Mouse (Mus musculus): ENCODE results near the gene Riok1. TPM values are rescaled to one million over a fixed set of nuclear protein-coding genes. Genes with fewer than 3 reads are reported as not detected.
A peak's percentile ranks its signal among the peaks of the same experiment; 100 is the strongest.

Gene Riok1
- polyA plus RNA-seq, 1 experiment from 2014 or later, result 33.2 TPM

- Histone ChIP-seq H3K36me3 (ENCODE audit: control insufficient read depth, insufficient read depth, low read length) (0 out of 2 replicates have a peak, but pooled peaks cover 6% of the 10 kb centered on the region), H3K9me3 (replicated peaks; ENCODE audit: control insufficient read depth, low read length) (no peaks in the 10 kb centered on the region), H3K4me1 (ENCODE audit: control insufficient read depth, insufficient read depth, low read length) (peaks cover 8% of the 10 kb centered on the region; the same call in 1 of the 2 replicates), H3K4me3 (ENCODE audit: low read depth, low read length) (peak within 1 kb of the TSS; percentile 84), H3K27ac (ENCODE audit: low read depth, low read length) (peak within 1 kb of the TSS; percentile 74), H3K4me2 (peak within 1 kb of the TSS; percentile 64), H3K9ac (ENCODE audit: low read depth, low read length) (peak within 1 kb of the TSS; percentile 84), H3K27me3 (ENCODE audit: control insufficient read depth, insufficient read depth, low read length) (no peaks in the 10 kb centered on the region)
- ATAC-seq (replicated peaks; ENCODE audit: insufficient number of reproducible peaks, low FRiP score, low TSS enrichment), result peak; percentile 84
- 1% methylated on average over 47 of the region's 47 CpGs for WGBS (ENCODE audit: insufficient replicate concordance)
Measured at GRCm38 (mm10) chr13:38037044-38037687, 371 bp downstream of the Riok1 start, which contains the start of gene Cage1. Cage1 (minus strand) TSS chr13:38037069.

- no peak for ATAC-seq (replicated peaks; ENCODE audit: insufficient number of reproducible peaks, low FRiP score, low TSS enrichment)
- Histone ChIP-seq H3K36me3 (ENCODE audit: control insufficient read depth, insufficient read depth, low read length) (peaks cover 6% of the 10 kb centered on the region; the same call in 1 of the 2 replicates), H3K27ac (ENCODE audit: low read depth, low read length) (no peak overlapping the region), H3K4me2 (peak overlapping the region; percentile 64), H3K4me1 (ENCODE audit: control insufficient read depth, insufficient read depth, low read length) (peaks cover 8% of the 10 kb centered on the region; the same call in 1 of the 2 replicates), H3K4me3 (ENCODE audit: low read depth, low read length) (peak overlapping the region; percentile 84), H3K9me3 (replicated peaks; ENCODE audit: control insufficient read depth, low read length) (no peaks in the 10 kb centered on the region), H3K27me3 (ENCODE audit: control insufficient read depth, insufficient read depth, low read length) (no peaks in the 10 kb centered on the region), H3K9ac (ENCODE audit: low read depth, low read length) (peak overlapping the region; percentile 84)
- WGBS (ENCODE audit: insufficient replicate concordance), result 46% methylated on average over 12 of the region's 12 CpGs
Measured at GRCm38 (mm10) chr13:38037811-38038210, 1.0 kb downstream of the Riok1 start.

- ATAC-seq (replicated peaks; ENCODE audit: insufficient number of reproducible peaks, low FRiP score, low TSS enrichment), result no peak
- Histone ChIP-seq H3K27me3 (ENCODE audit: control insufficient read depth, insufficient read depth, low read length) (no peaks in the 10 kb centered on the region), H3K4me1 (ENCODE audit: control insufficient read depth, insufficient read depth, low read length) (no peaks in the 10 kb centered on the region), H3K27ac (ENCODE audit: low read depth, low read length) (no peak overlapping the region), H3K4me3 (ENCODE audit: low read depth, low read length) (no peak overlapping the region), H3K36me3 (ENCODE audit: control insufficient read depth, insufficient read depth, low read length) (peaks cover 32% of the 10 kb centered on the region), H3K4me2 (no peak overlapping the region), H3K9me3 (replicated peaks; ENCODE audit: control insufficient read depth, low read length) (no peaks in the 10 kb centered on the region), H3K9ac (ENCODE audit: low read depth, low read length) (no peak overlapping the region)
- 36% methylated on average over 3 of the region's 3 CpGs for WGBS (ENCODE audit: insufficient replicate concordance)
Measured at GRCm38 (mm10) chr13:38049888-38050287, 13.1 kb downstream of the Riok1 start.

DNA sequence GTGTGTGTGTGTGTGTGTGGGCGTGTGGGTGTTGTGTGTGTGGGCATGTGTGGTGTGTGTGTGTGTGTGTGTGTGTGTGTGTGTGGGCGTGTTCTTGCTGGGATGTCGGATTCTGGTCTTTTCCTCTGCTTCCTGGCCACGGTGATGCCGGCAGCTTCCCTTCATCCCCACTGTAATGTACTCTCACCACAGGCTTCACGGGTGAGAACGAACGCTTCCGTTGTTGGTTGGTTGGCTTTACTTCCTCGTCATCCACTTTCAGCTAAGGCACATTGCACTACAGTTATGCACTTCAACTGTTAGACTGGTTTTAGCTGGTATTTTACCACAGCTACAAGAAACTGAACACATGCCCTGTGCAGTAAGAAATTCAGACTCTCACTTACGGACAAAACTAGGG is 25.9 kb downstream of the Riok1 start:
- Histone ChIP-seq H3K27me3 (ENCODE audit: control insufficient read depth, insufficient read depth, low read length) (no peaks in the 10 kb centered on the region), H3K4me3 (ENCODE audit: low read depth, low read length) (no peak overlapping the region), H3K4me1 (ENCODE audit: control insufficient read depth, insufficient read depth, low read length) (no peaks in the 10 kb centered on the region), H3K9me3 (replicated peaks; ENCODE audit: control insufficient read depth, low read length) (no peaks in the 10 kb centered on the region), H3K9ac (ENCODE audit: low read depth, low read length) (no peak overlapping the region), H3K4me2 (no peak overlapping the region), H3K36me3 (ENCODE audit: control insufficient read depth, insufficient read depth, low read length) (peaks cover 16% of the 10 kb centered on the region), H3K27ac (ENCODE audit: low read depth, low read length) (no peak overlapping the region)
- 88% methylated on average over 11 of the region's 11 CpGs for WGBS (ENCODE audit: insufficient replicate concordance)
- ATAC-seq (replicated peaks; ENCODE audit: insufficient number of reproducible peaks, low FRiP score, low TSS enrichment), result no peak

GRCm38 (mm10) chr13:38064854-38065663 is 28.3 kb downstream of the Riok1 start:
- Histone ChIP-seq H3K4me3 (ENCODE audit: low read depth, low read length) (no peak overlapping the region), H3K27ac (ENCODE audit: low read depth, low read length) (no peak overlapping the region), H3K4me1 (ENCODE audit: control insufficient read depth, insufficient read depth, low read length) (no peaks in the 10 kb centered on the region), H3K9me3 (replicated peaks; ENCODE audit: control insufficient read depth, low read length) (no peaks in the 10 kb centered on the region), H3K27me3 (ENCODE audit: control insufficient read depth, insufficient read depth, low read length) (no peaks in the 10 kb centered on the region), H3K36me3 (ENCODE audit: control insufficient read depth, insufficient read depth, low read length) (peaks cover 6% of the 10 kb centered on the region), H3K9ac (ENCODE audit: low read depth, low read length) (no peak overlapping the region), H3K4me2 (no peak overlapping the region)
- whole genome bisulfite sequencing (ENCODE audit: insufficient replicate concordance), result 70% methylated on average over 11 of the region's 11 CpGs
- ATAC-seq (replicated peaks; ENCODE audit: insufficient number of reproducible peaks, low FRiP score, low TSS enrichment), result no peak

GRCm38 (mm10) chr13:38070945-38071344 is 34.1 kb downstream of the Riok1 start:
- Histone ChIP-seq H3K4me1 (ENCODE audit: control insufficient read depth, insufficient read depth, low read length) (peaks cover 12% of the 10 kb centered on the region), H3K27me3 (ENCODE audit: control insufficient read depth, insufficient read depth, low read length) (no peaks in the 10 kb centered on the region), H3K36me3 (ENCODE audit: control insufficient read depth, insufficient read depth, low read length) (no peaks in the 10 kb centered on the region), H3K4me2 (no peak overlapping the region), H3K9me3 (replicated peaks; ENCODE audit: control insufficient read depth, low read length) (no peaks in the 10 kb centered on the region), H3K4me3 (ENCODE audit: low read depth, low read length) (no peak overlapping the region), H3K27ac (ENCODE audit: low read depth, low read length) (no peak overlapping the region), H3K9ac (ENCODE audit: low read depth, low read length) (no peak overlapping the region)
- 68% methylated on average over 4 of the region's 4 CpGs for WGBS (ENCODE audit: insufficient replicate concordance)
- no peak for ATAC-seq (replicated peaks; ENCODE audit: insufficient number of reproducible peaks, low FRiP score, low TSS enrichment)

DNA sequence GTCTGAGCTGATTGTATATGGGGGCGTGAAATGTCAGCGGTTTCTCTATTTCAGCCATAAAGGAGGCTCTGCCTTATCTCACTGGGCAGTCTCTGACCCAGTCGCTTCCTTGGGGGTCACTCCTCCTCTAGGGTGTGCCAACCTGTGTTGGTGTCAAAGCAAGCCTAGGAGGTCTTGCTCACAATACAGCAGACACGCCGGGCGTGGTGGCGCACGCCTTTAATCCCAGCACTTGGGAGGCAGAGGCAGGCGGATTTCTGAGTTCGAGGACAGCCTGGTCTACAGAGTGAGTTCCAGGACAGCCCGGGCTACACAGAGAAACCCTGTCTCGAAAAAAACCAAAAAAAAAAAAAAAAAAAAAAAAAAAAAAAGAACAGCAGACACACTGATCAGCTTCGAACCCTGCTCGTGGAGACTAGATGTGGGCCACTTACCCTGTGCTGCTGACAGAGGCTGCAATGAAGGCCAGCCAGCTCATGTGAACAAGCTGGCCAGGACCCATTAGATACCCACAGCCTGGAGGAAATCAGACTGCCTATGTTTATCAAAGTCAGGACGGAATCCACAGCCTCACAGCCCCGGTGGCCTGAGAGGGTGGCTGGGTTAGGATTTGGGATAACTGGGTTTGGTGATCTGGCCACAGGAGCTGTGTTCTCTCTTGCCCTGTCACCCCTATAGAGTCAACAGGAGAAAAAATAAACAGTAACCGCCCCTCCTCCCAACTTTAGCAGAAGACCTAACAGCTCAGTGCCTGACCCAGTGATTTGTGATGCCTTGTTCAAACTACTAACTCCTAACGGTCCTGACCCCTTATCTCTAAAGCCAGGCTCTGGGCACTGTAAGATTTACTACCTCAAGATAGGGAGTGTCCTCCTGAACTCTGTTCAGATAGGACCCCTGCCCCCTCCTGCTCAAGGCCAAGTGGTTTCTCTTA is 36.8 kb downstream of the Riok1 start:
- Histone ChIP-seq H3K4me2 (peak overlapping the region; percentile 22; the same call in 1 of the 2 replicates), H3K4me1 (ENCODE audit: control insufficient read depth, insufficient read depth, low read length) (peaks cover 16% of the 10 kb centered on the region), H3K36me3 (ENCODE audit: control insufficient read depth, insufficient read depth, low read length) (no peaks in the 10 kb centered on the region), H3K9me3 (replicated peaks; ENCODE audit: control insufficient read depth, low read length) (no peaks in the 10 kb centered on the region), H3K27me3 (ENCODE audit: control insufficient read depth, insufficient read depth, low read length) (no peaks in the 10 kb centered on the region), H3K4me3 (ENCODE audit: low read depth, low read length) (no peak overlapping the region), H3K27ac (ENCODE audit: low read depth, low read length) (peak overlapping the region; percentile 72), H3K9ac (ENCODE audit: low read depth, low read length) (peak overlapping the region; percentile 43)
- ATAC-seq (replicated peaks; ENCODE audit: insufficient number of reproducible peaks, low FRiP score, low TSS enrichment), result peak; percentile 33; the same call in 1 of the 2 replicates
- 61% methylated on average over 18 of the region's 18 CpGs for WGBS (ENCODE audit: insufficient replicate concordance)

GRCm38 (mm10) chr13:38074404-38074803 is 37.6 kb downstream of the Riok1 start:
- Histone ChIP-seq H3K27ac (ENCODE audit: low read depth, low read length) (peak overlapping the region; percentile 72), H3K4me2 (peak overlapping the region; percentile 22; the same call in 1 of the 2 replicates), H3K27me3 (ENCODE audit: control insufficient read depth, insufficient read depth, low read length) (no peaks in the 10 kb centered on the region), H3K9ac (ENCODE audit: low read depth, low read length) (peak overlapping the region; percentile 43; the same call in 1 of the 2 replicates), H3K36me3 (ENCODE audit: control insufficient read depth, insufficient read depth, low read length) (no peaks in the 10 kb centered on the region), H3K4me3 (ENCODE audit: low read depth, low read length) (no peak overlapping the region), H3K4me1 (ENCODE audit: control insufficient read depth, insufficient read depth, low read length) (peaks cover 17% of the 10 kb centered on the region), H3K9me3 (replicated peaks; ENCODE audit: control insufficient read depth, low read length) (no peaks in the 10 kb centered on the region)
- 16% methylated on average over 5 of the region's 5 CpGs for WGBS (ENCODE audit: insufficient replicate concordance)
- ATAC-seq (replicated peaks; ENCODE audit: insufficient number of reproducible peaks, low FRiP score, low TSS enrichment), result peak; percentile 50

Data from heart, embryonic 11.5 days (tissue).